Mouse (Mus musculus): ENCODE results near the gene Vmn2r12.
"Not testable (repeated sequence)": the region's sequence is repeated elsewhere in the genome, so short reads cannot be mapped to it uniquely, and the experiment has no call there.

Gene Vmn2r12

GRCm38 (mm10) chr5:109097850-109098249 lies at the start of gene Vmn2r12:
Gene Vmn2r12 (minus strand): TSS chr5:109097950.
- not testable (repeated sequence) for DNase-seq

GRCm38 (mm10) chr5:109139546-109139945 lies 41.8 kb upstream of the Vmn2r12 start:
- DNase-seq = no peak

GRCm38 (mm10) chr5:109136731-109137130 lies 39.0 kb upstream of the Vmn2r12 start:
- no peak for DNase-seq

- DNase-seq = not testable (repeated sequence)
These were observed 1.3 kb downstream of the Vmn2r12 start for GRCm38 (mm10) chr5:109096482-109096881.

GRCm38 (mm10) chr5:109072016-109072415 lies 25.7 kb downstream of the Vmn2r12 start:
- not testable (repeated sequence) for DNase-seq

- not testable (repeated sequence) for DNase-seq
These were observed 38.3 kb downstream of the Vmn2r12 start, which contains the start of gene Vmn2r11 for GRCm38 (mm10) chr5:109059469-109059868. Gene Vmn2r11 (minus strand): TSS chr5:109059569.

- DNase-seq = no peak
These were observed 42.5 kb downstream of the Vmn2r12 start for GRCm38 (mm10) chr5:109055286-109055685.
